Mouse (Mus musculus) limb, embryonic 10.5 days (tissue): ENCODE results near the gene Ano3. TPM values are rescaled to one million over a fixed set of nuclear protein-coding genes. Genes with fewer than 3 reads are reported as not detected.

Experiments
- DNase-seq: peaks from one replicate; pipeline ENCODE4 v3.0.0-alpha.2; 2017; ENCODE audit warnings: low spot score
- H3K27ac ChIP-seq: fragments of 300-500 bp; sonication (generic); 2 replicates; pipeline ENCODE4 v1.5.1; 2016; ENCODE audit warnings: mild to moderate bottlenecking
- H3K27me3 ChIP-seq: fragments of 300-500 bp; sonication (generic); 2 replicates; pipeline ENCODE4 v1.6.1; 2016; ENCODE audit warnings: low read depth, mild to moderate bottlenecking; ENCODE audit not compliant: poor library complexity, severe bottlenecking
- H3K36me3 ChIP-seq: fragments of 300-500 bp; sonication (generic); 2 replicates; pipeline ENCODE4 v1.6.1; 2016; ENCODE audit warnings: mild to moderate bottlenecking, moderate library complexity
- H3K4me1 ChIP-seq: fragments of 300-500 bp; sonication (generic); 2 replicates; pipeline ENCODE4 v1.6.1; 2016
- H3K4me3 ChIP-seq: fragments of 300-500 bp; sonication (generic); 2 replicates; pipeline ENCODE4 v1.5.1; 2016; ENCODE audit warnings: mild to moderate bottlenecking, moderate library complexity
- H3K9me3 ChIP-seq: fragments of 300-500 bp; sonication (generic); replicated peaks from 2 replicates; pipeline ENCODE4 v1.6.1; 2016; ENCODE audit warnings: mild to moderate bottlenecking
- WGBS: fragments of 180-500 bp; shearing (Covaris S2); methylation state at CpG from one replicate; pipeline ENCODE4 v1.1.7; 2016; 5-methylcytosine and 5-hydroxymethylcytosine counted together
- polyA plus RNA-seq: library from polyadenylated mRNA; unstranded; fragments of >200 nt; fragmentation: Nextera tagmentation; extraction: Ambion mirVana; gene quantifications from 2 replicates; pipeline ENCODE4 v1.2.1, GENCODE M21; 2016

The Ano3 gene
- polyA plus RNA-seq, 1 experiment from 2014 or later: 0.24 TPM

GRCm38 (mm10) chr2:110663329-110663728 is 287.4 kb downstream of the Ano3 start:
- no peak for DNase-seq
- WGBS: 60% methylated on average over 4 of the region's 4 CpGs
- Histone ChIP-seq H3K4me3 (no peak overlapping the region), H3K36me3 (no peaks in the 10 kb centered on the region), H3K9me3 (no peaks in the 10 kb centered on the region), H3K27ac (no peak overlapping the region), H3K27me3 (no peaks in the 10 kb centered on the region), H3K4me1 (no peaks in the 10 kb centered on the region)

GRCm38 (mm10) chr2:110644846-110645245 is 305.9 kb downstream of the Ano3 start:
- DNase-seq: no peak
- Histone ChIP-seq H3K27ac (no peak overlapping the region), H3K4me1 (peaks cover 3% of the 10 kb centered on the region; the same call in 1 of the 2 replicates)

GRCm38 (mm10) chr2:110644358-110644757 is 306.4 kb downstream of the Ano3 start:
- 72% methylated on average over 1 of the region's 1 CpGs for WGBS
- Histone ChIP-seq H3K36me3 (no peaks in the 10 kb centered on the region), H3K27ac (no peak overlapping the region), H3K9me3 (no peaks in the 10 kb centered on the region), H3K4me3 (no peak overlapping the region), H3K4me1 (peaks cover 3% of the 10 kb centered on the region; the same call in 1 of the 2 replicates), H3K27me3 (no peaks in the 10 kb centered on the region)
- no peak for DNase-seq

More at GRCm38 (mm10) chr2:110644846-110645245, 305.9 kb downstream of the Ano3 start:
- Histone ChIP-seq H3K9me3 (no peaks in the 10 kb centered on the region), H3K36me3 (no peaks in the 10 kb centered on the region), H3K4me3 (no peak overlapping the region), H3K27me3 (no peaks in the 10 kb centered on the region)

Other genes with a start within 250 kb of the Ano3 start
- gene Muc15, start 229.6 kb downstream of the Ano3 start, polyA plus RNA-seq: not detected in 2 replicates
- not detected in 2 replicates for gene Gm13941, start 155.1 kb upstream of the Ano3 start, polyA plus RNA-seq
- gene Gm15130, start 202.0 kb upstream of the Ano3 start, polyA plus RNA-seq: not detected in 2 replicates